Mouse (Mus musculus): ENCODE data around the gene Dpy19l2.
"Not testable (repeated sequence)": the region's sequence is repeated elsewhere in the genome, so short reads cannot be mapped to it uniquely, and the experiment has no call there.

DNA sequence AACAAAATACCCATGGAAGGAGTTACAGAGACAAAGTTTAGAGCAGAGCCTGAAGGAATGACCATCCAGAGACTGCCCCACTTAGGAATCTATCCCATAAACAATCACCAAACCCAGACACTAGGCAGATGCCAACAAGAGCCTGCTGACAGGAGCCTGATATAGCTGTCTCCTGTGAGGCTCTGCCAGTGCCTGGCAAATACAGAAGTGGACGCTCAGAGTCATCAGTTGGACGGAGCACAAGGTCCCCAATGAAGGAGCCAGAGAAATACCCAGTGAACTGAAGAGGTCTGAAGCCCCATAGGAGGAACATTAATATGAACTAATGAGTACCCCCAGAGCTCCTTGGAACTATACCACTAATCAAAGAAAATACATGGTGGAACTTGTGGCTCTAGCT, 58.8 kb downstream of the Dpy19l2 start:
- not testable (repeated sequence) for TF ChIP-seq POLR2A (IDR thresholded peaks at IDR 0.05; ENCODE audit: borderline replicate concordance, extremely low read depth, insufficient read depth, insufficient read length, poor library complexity, severe bottlenecking); CTCF (IDR thresholded peaks at IDR 0.05; ENCODE audit: borderline replicate concordance, extremely low read depth, insufficient read depth, insufficient read length)

Measured in brain, embryonic 14.5 days (tissue).